In genomic region chr11:64841092-64841491, GRCm38 (mm10) we compare ENCODE assay signal across 25 mouse cellular contexts.
A peak's percentile ranks its signal among the peaks of the same experiment; 100 is the strongest.
DNase-seq lines count a peak whose midpoint lies in the region; ATAC-seq and TF ChIP-seq lines count a peak whose summit lies in the region.
"Had no signal": no experiment of that assay in that cellular context is flagged by ENCODE, and none has a peak within 500 bp of the region (broad histone marks: within the 10 kb centered on the region; RNA-seq: fewer than 3 reads in every experiment).

No protein-coding gene starts in this region.

- H3K4me2 ChIP-seq in liver, embryonic 13.5 days = peak overlapping the region; percentile 58
- H3K4me2 ChIP-seq: embryonic facial prominence, embryonic 15.5 days; heart, embryonic 15.5 days; hindbrain, embryonic 14.5 days; kidney, embryonic 15.5 days; limb, embryonic 15.5 days; neural tube, embryonic 12.5 days had no signal

- 0 out of 2 replicates have a peak, but pooled peaks cover 5% of the 10 kb centered on the region for H3K9me3 ChIP-seq in megakaryocyte, embryonic 14.5 days
- H3K9me3 ChIP-seq in erythroblast, embryonic 14.5 days (ENCODE audit: control insufficient read depth, low read length) = no peaks in the 10 kb centered on the region
- H3K9me3 ChIP-seq in liver, embryonic 13.5 days (replicated peaks) = no peaks in the 10 kb centered on the region
- H3K9me3 ChIP-seq: embryonic facial prominence, embryonic 15.5 days; heart, embryonic 15.5 days; kidney, embryonic 15.5 days; limb, embryonic 15.5 days; neural tube, embryonic 12.5 days had no signal

- H3K27me3 ChIP-seq in megakaryocyte, embryonic 14.5 days (replicated peaks) = peaks cover 2% of the 10 kb centered on the region
- peaks cover 3% of the 10 kb centered on the region; the same call in 1 of the 2 replicates for H3K27me3 ChIP-seq in erythroblast, embryonic 14.5 days (ENCODE audit: control insufficient read depth)
- no peaks in the 10 kb centered on the region for H3K27me3 ChIP-seq in liver, embryonic 13.5 days
- H3K27me3 ChIP-seq: embryonic facial prominence, embryonic 15.5 days; heart, embryonic 15.5 days; neural tube, embryonic 12.5 days had no signal

- peak overlapping the region; percentile 61 for H3K9ac ChIP-seq in liver, embryonic 13.5 days
- H3K9ac ChIP-seq: embryonic facial prominence, embryonic 15.5 days; heart, embryonic 15.5 days; hindbrain, embryonic 14.5 days; kidney, embryonic 15.5 days; limb, embryonic 15.5 days; neural tube, embryonic 12.5 days had no signal

- no peak for TF ChIP-seq POLR2A in lung, adult 2 months (IDR thresholded peaks at IDR 0.05; ENCODE audit: borderline replicate concordance, extremely low read depth, low read depth, low read length)

- no peak for ATAC-seq in megakaryocyte, adult 5-6 weeks (ENCODE audit: poor library complexity, severe bottlenecking)
- peak; percentile 94 for ATAC-seq in liver, embryonic 13.5 days (ENCODE audit: low read depth)
- ATAC-seq in megakaryocyte-erythroid progenitor cell, adult 5-6 weeks (replicated peaks; ENCODE audit: low FRiP score, low TSS enrichment, poor library complexity, severe bottlenecking) = peak; percentile 86
- ATAC-seq: activated CD4-positive, CD25-positive, alpha-beta regulatory T cell, adult 4 months; inflammation-experienced regulatory T-cells, adult 6 months; lung, postnatal 0 days had no signal

- peak overlapping the region; percentile 38 for H3K4me3 ChIP-seq in megakaryocyte, embryonic 14.5 days (replicated peaks)
- H3K4me3 ChIP-seq in erythroblast, embryonic 14.5 days (replicated peaks) = peak overlapping the region; percentile 55
- no peak overlapping the region for H3K4me3 ChIP-seq in liver, embryonic 13.5 days (replicated peaks)
- no peak overlapping the region for H3K4me3 ChIP-seq in lung, adult 2 months (replicated peaks; ENCODE audit: extremely low read depth, low read depth, low read length)
- H3K4me3 ChIP-seq: embryonic facial prominence, embryonic 15.5 days; heart, embryonic 15.5 days; kidney, embryonic 15.5 days; left cerebral cortex, adult 2 months; limb, embryonic 15.5 days; neural tube, embryonic 12.5 days had no signal

- WGBS in liver, embryonic 13.5 days (ENCODE audit: insufficient replicate concordance) = 26% methylated on average over 2 of the region's 2 CpGs
- 85% methylated on average over 2 of the region's 2 CpGs for WGBS in lung, adult 2 months

- peak; percentile 72 for DNase-seq in liver, embryonic 13.5 days
- DNase-seq in kidney, adult 11 months = no peak
- no peak for DNase-seq in gastrocnemius, postnatal 25 days
- DNase-seq in lung, adult 2 months = no peak
- DNase-seq: adrenal gland, postnatal 10 days; cerebellum, adult 9-10 months; heart, postnatal 36 days; midbrain, embryonic 14.5 days; retina, postnatal 1 day; thymus, adult 18-20 months; thymus, postnatal 4 days had no signal

- TF ChIP-seq CTCF in lung, adult 2 months (IDR thresholded peaks at IDR 0.05; ENCODE audit: insufficient read depth, low read length) = no peak

- H3K4me1 ChIP-seq in megakaryocyte, embryonic 14.5 days = peaks cover 8% of the 10 kb centered on the region
- peaks cover 67% of the 10 kb centered on the region for H3K4me1 ChIP-seq in erythroblast, embryonic 14.5 days (ENCODE audit: control insufficient read depth)
- peaks cover 60% of the 10 kb centered on the region for H3K4me1 ChIP-seq in liver, embryonic 13.5 days (replicated peaks)
- H3K4me1 ChIP-seq in lung, adult 2 months (ENCODE audit: control insufficient read depth, insufficient read depth, low read length) = no peaks in the 10 kb centered on the region
- H3K4me1 ChIP-seq: embryonic facial prominence, embryonic 15.5 days; heart, embryonic 15.5 days; limb, embryonic 15.5 days; neural tube, embryonic 12.5 days had no signal

- H3K36me3 ChIP-seq in megakaryocyte, embryonic 14.5 days (replicated peaks; ENCODE audit: low read length) = no peaks in the 10 kb centered on the region
- no peaks in the 10 kb centered on the region; the same call in 1 of the 2 replicates for H3K36me3 ChIP-seq in erythroblast, embryonic 14.5 days (ENCODE audit: control insufficient read depth)
- no peaks in the 10 kb centered on the region for H3K36me3 ChIP-seq in liver, embryonic 13.5 days
- H3K36me3 ChIP-seq: embryonic facial prominence, embryonic 15.5 days; heart, embryonic 15.5 days; kidney, embryonic 15.5 days; limb, embryonic 15.5 days; neural tube, embryonic 12.5 days had no signal

- H3K27ac ChIP-seq in liver, embryonic 13.5 days = peak overlapping the region; percentile 94
- H3K27ac ChIP-seq: embryonic facial prominence, embryonic 15.5 days; heart, embryonic 15.5 days; hindbrain, embryonic 14.5 days; kidney, embryonic 15.5 days; left cerebral cortex, adult 2 months; limb, embryonic 15.5 days; neural tube, embryonic 12.5 days had no signal

Comparison
In these comparisons a context has a peak if more than half of its experiments do, and no peak if none do; other contexts are left out.
1. H3K4me3 ChIP-seq: peak in megakaryocyte, embryonic 14.5 days (single experiment) and erythroblast, embryonic 14.5 days (single experiment); none in liver, embryonic 13.5 days (single experiment) and lung, adult 2 months (single experiment).